Mouse (Mus musculus) testis, adult 2 months (tissue): ENCODE data around the gene Xiap.

Experiments used
- CTCF ChIP-seq: fragments of 200-500 bp; IDR thresholded peaks from 2 replicates; pipeline ENCODE4 v1.5.1; 2012; ENCODE audit warnings: low read depth, mild to moderate bottlenecking, inconsistent platforms, low read length, moderate library complexity; ENCODE audit not compliant: control insufficient read depth, insufficient read depth, insufficient replicate concordance
- POLR2A ChIP-seq: fragments of 200-500 bp; IDR thresholded peaks from 2 replicates; pipeline ENCODE4 v1.6.1; 2012; ENCODE audit warnings: low read depth, mild to moderate bottlenecking, inconsistent platforms, low read length, moderate library complexity; ENCODE audit not compliant: control insufficient read depth

DNA sequence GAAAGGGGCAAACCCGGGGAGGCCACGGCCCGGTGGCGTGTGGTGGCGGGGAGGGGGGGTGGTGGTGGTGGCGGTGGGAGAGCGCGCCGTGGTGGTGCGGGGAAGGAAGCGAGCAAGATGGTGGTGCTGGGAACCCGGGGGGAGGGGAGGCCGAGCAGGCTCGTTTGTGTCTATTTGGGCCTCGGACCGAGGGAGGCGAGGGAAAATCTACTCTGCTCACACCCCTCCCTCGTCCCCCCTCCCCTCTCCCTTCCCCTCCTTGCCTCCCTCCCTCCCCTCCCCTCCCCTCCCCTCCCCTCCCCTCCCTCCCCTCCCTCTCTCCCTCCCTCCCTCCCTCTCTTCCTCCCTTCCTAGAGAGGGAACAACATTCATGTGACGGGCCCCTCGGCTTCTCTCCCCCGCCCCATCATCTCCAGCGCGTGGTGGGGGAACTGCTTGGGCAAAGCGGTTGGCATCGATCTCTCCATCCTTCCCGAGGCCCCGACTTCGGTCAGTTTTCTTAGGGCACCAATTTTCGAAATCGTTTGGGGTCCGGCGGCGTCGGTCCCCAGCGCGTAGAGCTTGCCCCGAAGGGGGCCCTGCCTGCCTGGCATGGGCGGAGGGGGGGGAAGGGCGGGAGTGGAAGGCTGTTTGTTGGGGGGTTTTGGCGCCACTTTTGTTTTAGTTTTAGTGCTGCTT lies 91.0 kb downstream of the Xiap start:
- TF ChIP-seq POLR2A: no peak
- no peak for TF ChIP-seq CTCF
